Mouse (Mus musculus) embryonic facial prominence, embryonic 12.5 days (tissue): ENCODE measurements around the gene Zfp286. TPM values are rescaled to one million over a fixed set of nuclear protein-coding genes. Genes with fewer than 3 reads are reported as not detected.
"Not testable (repeated sequence)": the region's sequence is repeated elsewhere in the genome, so short reads cannot be mapped to it uniquely, and the experiment has no call there.

ENCODE experiments used
- ATAC-seq: fragments of 200-750 bp; cut with Nextera tagmentation; 2 replicates; pipeline ENCODE4 v1.8.0; 2017; ENCODE audit not compliant: insufficient number of reproducible peaks, insufficient read depth, low FRiP score, low TSS enrichment
- H3K27ac ChIP-seq: fragments of 300-500 bp; sonication (generic); 2 replicates; pipeline ENCODE4 v1.5.1; 2016; ENCODE audit warnings: mild to moderate bottlenecking
- H3K27me3 ChIP-seq: fragments of 300-500 bp; sonication (generic); 2 replicates; pipeline ENCODE4 v1.6.1; 2016; ENCODE audit warnings: mild to moderate bottlenecking, moderate library complexity
- H3K36me3 ChIP-seq: fragments of 300-500 bp; sonication (generic); 2 replicates; pipeline ENCODE4 v1.6.1; 2016; ENCODE audit warnings: mild to moderate bottlenecking
- H3K4me1 ChIP-seq: fragments of 300-500 bp; sonication (generic); 2 replicates; pipeline ENCODE4 v1.6.1; 2016
- H3K4me2 ChIP-seq: fragments of 300-500 bp; sonication (generic); replicated peaks from 2 replicates; pipeline ENCODE4 v1.6.1; 2016; ENCODE audit warnings: mild to moderate bottlenecking, moderate library complexity
- H3K4me3 ChIP-seq: fragments of 300-500 bp; sonication (generic); 2 replicates; pipeline ENCODE4 v1.5.1; 2016; ENCODE audit warnings: mild to moderate bottlenecking
- H3K9ac ChIP-seq: fragments of 300-500 bp; sonication (generic); 2 replicates; pipeline ENCODE4 v1.6.1; 2016; ENCODE audit warnings: mild to moderate bottlenecking, moderate library complexity
- H3K9me3 ChIP-seq: fragments of 300-500 bp; sonication (generic); 2 replicates; pipeline ENCODE4 v1.6.1; 2016; ENCODE audit warnings: mild to moderate bottlenecking, moderate library complexity
- WGBS: fragments of 180-500 bp; shearing (Covaris S2); methylation state at CpG from one replicate; pipeline ENCODE4 v1.1.7; 2016; 5-methylcytosine and 5-hydroxymethylcytosine counted together
- polyA plus RNA-seq: library from polyadenylated mRNA; unstranded; fragments of >200 nt; fragmentation: Nextera tagmentation; extraction: Ambion mirVana; gene quantifications from 2 replicates; pipeline ENCODE4 v1.2.1, GENCODE M21; 2016

The Zfp286 gene
- polyA plus RNA-seq, 1 experiment from 2014 or later, result 38.0 TPM

- Histone ChIP-seq H3K9ac (no peak overlapping the region), H3K4me1 (0 out of 2 replicates have a peak, but pooled peaks cover 3% of the 10 kb centered on the region), H3K27ac (no peak overlapping the region), H3K4me2 (no peak overlapping the region), H3K36me3 (no peaks in the 10 kb centered on the region), H3K9me3 (no peaks in the 10 kb centered on the region), H3K27me3 (peaks cover 4% of the 10 kb centered on the region), H3K4me3 (no peak overlapping the region)
- whole genome bisulfite sequencing, result 74% methylated on average over 9 of the region's 9 CpGs
- no peak for ATAC-seq
Observed at GRCm38 (mm10) chr11:62760755-62761457, 28.4 kb downstream of the Zfp286 start.

GRCm38 (mm10) chr11:62758491-62758890 is 30.8 kb downstream of the Zfp286 start:
- no peak for ATAC-seq
- Histone ChIP-seq H3K9me3 (no peaks in the 10 kb centered on the region), H3K4me1 (0 out of 2 replicates have a peak, but pooled peaks cover 3% of the 10 kb centered on the region), H3K4me2 (no peak overlapping the region), H3K9ac (no peak overlapping the region), H3K27me3 (peaks cover 4% of the 10 kb centered on the region), H3K36me3 (no peaks in the 10 kb centered on the region), H3K27ac (no peak overlapping the region), H3K4me3 (no peak overlapping the region)
- WGBS, result 88% methylated on average over 11 of the region's 11 CpGs

- Histone ChIP-seq H3K4me2 (no peak overlapping the region), H3K4me3 (no peak overlapping the region), H3K4me1 (0 out of 2 replicates have a peak, but pooled peaks cover 3% of the 10 kb centered on the region), H3K27me3 (peaks cover 4% of the 10 kb centered on the region), H3K36me3 (no peaks in the 10 kb centered on the region), H3K9ac (no peak overlapping the region), H3K27ac (no peak overlapping the region), H3K9me3 (no peaks in the 10 kb centered on the region)
- 78% methylated on average over 6 of the region's 6 CpGs for WGBS
- no peak for ATAC-seq
Observed at GRCm38 (mm10) chr11:62757906-62758305, 31.4 kb downstream of the Zfp286 start.

GRCm38 (mm10) chr11:62757143-62757507 is 32.1 kb downstream of the Zfp286 start:
- no peak overlapping the region for H3K27ac ChIP-seq
- peak overlapping the region; percentile 50 for H3K4me2 ChIP-seq
- H3K9ac ChIP-seq, result 0 out of 2 replicates have a peak overlapping the region, but pooled peaks have one; percentile 30
- H3K36me3 ChIP-seq, result no peaks in the 10 kb centered on the region
- ATAC-seq, result no peak
- 6% methylated on average over 7 of the region's 7 CpGs for WGBS
- H3K4me3 ChIP-seq, result peak overlapping the region; percentile 22
- peaks cover 4% of the 10 kb centered on the region for H3K27me3 ChIP-seq
- H3K4me1 ChIP-seq, result 0 out of 2 replicates have a peak, but pooled peaks cover 3% of the 10 kb centered on the region
- H3K9me3 ChIP-seq, result no peaks in the 10 kb centered on the region

GRCm38 (mm10) chr11:62756456-62757142 is 32.7 kb downstream of the Zfp286 start:
- peak overlapping the region; percentile 22 for H3K4me3 ChIP-seq
- H3K4me2 ChIP-seq, result peak overlapping the region; percentile 50
- H3K9me3 ChIP-seq, result no peaks in the 10 kb centered on the region
- peaks cover 4% of the 10 kb centered on the region for H3K27me3 ChIP-seq
- peak; percentile 98 for ATAC-seq
- no peak overlapping the region for H3K27ac ChIP-seq
- 6% methylated on average over 36 of the region's 36 CpGs for WGBS
- H3K4me1 ChIP-seq, result 0 out of 2 replicates have a peak, but pooled peaks cover 3% of the 10 kb centered on the region
- no peaks in the 10 kb centered on the region for H3K36me3 ChIP-seq
- 0 out of 2 replicates have a peak overlapping the region, but pooled peaks have one; percentile 30 for H3K9ac ChIP-seq

- Histone ChIP-seq H3K27me3 (peaks cover 13% of the 10 kb centered on the region), H3K4me1 (0 out of 2 replicates have a peak, but pooled peaks cover 3% of the 10 kb centered on the region), H3K9me3 (no peaks in the 10 kb centered on the region), H3K4me2 (no peak within 1 kb of the TSS), H3K36me3 (no peaks in the 10 kb centered on the region), H3K9ac (no peak within 1 kb of the TSS), H3K27ac (no peak within 1 kb of the TSS), H3K4me3 (no peak within 1 kb of the TSS)
- ATAC-seq, result no peak
- 86% methylated on average over 8 of the region's 8 CpGs for WGBS
Observed at GRCm38 (mm10) chr11:62752780-62753179, 36.5 kb downstream of the Zfp286 start, which contains the start of gene Gm10428. Gene Gm10428, plus strand, starts transcription at chr11:62753100.

GRCm38 (mm10) chr11:62752191-62752590 is 37.1 kb downstream of the Zfp286 start:
- Histone ChIP-seq H3K4me2 (no peak overlapping the region), H3K27ac (no peak overlapping the region), H3K9me3 (no peaks in the 10 kb centered on the region), H3K4me3 (no peak overlapping the region), H3K4me1 (0 out of 2 replicates have a peak, but pooled peaks cover 1% of the 10 kb centered on the region), H3K36me3 (no peaks in the 10 kb centered on the region), H3K9ac (no peak overlapping the region), H3K27me3 (peaks cover 9% of the 10 kb centered on the region; the same call in 1 of the 2 replicates)
- ATAC-seq, result no peak
- WGBS, result 81% methylated on average over 11 of the region's 11 CpGs

- H3K4me1 ChIP-seq, H3K4me2 ChIP-seq, H3K27me3 ChIP-seq, H3K9ac ChIP-seq, ATAC-seq, H3K9me3 ChIP-seq, H3K36me3 ChIP-seq, H3K27ac ChIP-seq, H3K4me3 ChIP-seq: not testable (repeated sequence)
- WGBS, result 91% methylated on average over 13 of the region's 13 CpGs
Observed at GRCm38 (mm10) chr11:62749445-62749844, 39.8 kb downstream of the Zfp286 start.

GRCm38 (mm10) chr11:62748062-62748461 is 41.2 kb downstream of the Zfp286 start:
- Histone ChIP-seq H3K36me3 (no peaks in the 10 kb centered on the region), H3K9me3 (no peaks in the 10 kb centered on the region), H3K4me2 (no peak overlapping the region), H3K27me3 (peaks cover 9% of the 10 kb centered on the region; the same call in 1 of the 2 replicates), H3K9ac (no peak overlapping the region), H3K4me1 (peaks cover 5% of the 10 kb centered on the region; the same call in 1 of the 2 replicates), H3K4me3 (no peak overlapping the region), H3K27ac (no peak overlapping the region)
- ATAC-seq, result no peak
- 79% methylated on average over 4 of the region's 4 CpGs for WGBS

- Histone ChIP-seq H3K27ac (no peak overlapping the region), H3K36me3 (no peaks in the 10 kb centered on the region), H3K9ac (no peak overlapping the region), H3K9me3 (no peaks in the 10 kb centered on the region), H3K27me3 (peaks cover 9% of the 10 kb centered on the region; the same call in 1 of the 2 replicates), H3K4me3 (no peak overlapping the region), H3K4me1 (peaks cover 5% of the 10 kb centered on the region; the same call in 1 of the 2 replicates), H3K4me2 (no peak overlapping the region)
- ATAC-seq, result no peak
- 67% methylated on average over 9 of the region's 9 CpGs for WGBS
Observed at GRCm38 (mm10) chr11:62747227-62747626, 42.0 kb downstream of the Zfp286 start.

GRCm38 (mm10) chr11:62746001-62746533 is 43.2 kb downstream of the Zfp286 start:
- 2% methylated on average over 27 of the region's 27 CpGs for WGBS
- H3K27ac ChIP-seq, result no peak overlapping the region
- H3K4me1 ChIP-seq, result peaks cover 10% of the 10 kb centered on the region; the same call in 1 of the 2 replicates
- no peaks in the 10 kb centered on the region for H3K9me3 ChIP-seq
- no peak overlapping the region for H3K9ac ChIP-seq
- ATAC-seq, result no peak
- peak overlapping the region; percentile 57 for H3K4me2 ChIP-seq
- no peaks in the 10 kb centered on the region for H3K36me3 ChIP-seq
- H3K4me3 ChIP-seq, result peak overlapping the region; percentile 38
- peaks cover 9% of the 10 kb centered on the region; the same call in 1 of the 2 replicates for H3K27me3 ChIP-seq
